Mouse (Mus musculus) heart, adult 18-20 months (tissue): ENCODE measurements around the gene Cldn17. TPM values are rescaled to one million over a fixed set of nuclear protein-coding genes. Genes with fewer than 3 reads are reported as not detected.

Experiments
- DNase-seq, 2 experiments: peaks; one replicate each; pipeline ENCODE4 v3.0.0; 2021 to 2022; ENCODE audit warnings: mixed read lengths in 1 of 2
- long read RNA-seq, 2 experiments: library from polyadenylated mRNA; stranded (forward); transcript quantifications; one replicate each; pipeline ENCODE4 v2.0.0; 2021
- total RNA-seq, 2 experiments: library from RNA; stranded (reverse); gene quantifications; 2 replicates each; pipeline ENCODE4 v1.2.3; 2021

Gene Cldn17
- not detected for total RNA-seq
- long read RNA-seq, experiment 1, result 0 reads
- long read RNA-seq, experiment 2, result 0 reads

- no peak for DNase-seq
Measured at GRCm38 (mm10) chr16:88506878-88507277, at the start of gene Cldn17. Gene Cldn17 (minus strand): TSS chr16:88506978.

GRCm38 (mm10) chr16:88542488-88542887 is 35.7 kb upstream of the Cldn17 start:
- no peak for DNase-seq

- DNase-seq, result no peak
Measured at GRCm38 (mm10) chr16:88539841-88540487, 33.2 kb upstream of the Cldn17 start.

- DNase-seq, result no peak
Measured at GRCm38 (mm10) chr16:88511348-88511747, 4.6 kb upstream of the Cldn17 start.

GRCm38 (mm10) chr16:88508150-88508549 is 1.4 kb upstream of the Cldn17 start:
- no peak for DNase-seq

- DNase-seq, result no peak
Measured at GRCm38 (mm10) chr16:88506338-88506737, 440 bp downstream of the Cldn17 start.

- no peak for DNase-seq
Measured at GRCm38 (mm10) chr16:88488096-88488495, 18.7 kb downstream of the Cldn17 start.

- DNase-seq, result no peak
Measured at GRCm38 (mm10) chr16:88480011-88480774, 26.6 kb downstream of the Cldn17 start.

- no peak for DNase-seq
Measured at GRCm38 (mm10) chr16:88463235-88463634, 43.5 kb downstream of the Cldn17 start.

Other genes starting within 250 kb of the Cldn17 start
- gene Grik1, start 216.7 kb downstream of the Cldn17 start, total RNA-seq, result under 1 TPM in 1 of 2 experiments, not detected in 1; 0.08 TPM
- not detected for gene Cldn8, start 56.2 kb upstream of the Cldn17 start, total RNA-seq
- gene Krtap24-1, start 105.3 kb upstream of the Cldn17 start, total RNA-seq, result not detected
- not detected for gene 2310079G19Rik, start 120.7 kb upstream of the Cldn17 start, total RNA-seq
- not detected for gene Krtap26-1, start 140.8 kb upstream of the Cldn17 start, total RNA-seq
- gene Krtap27-1, start 164.7 kb upstream of the Cldn17 start, total RNA-seq, result not detected
- not detected for gene 2310061N02Rik, start 201.0 kb upstream of the Cldn17 start, total RNA-seq
- gene Krtap13-1, start 221.9 kb upstream of the Cldn17 start, total RNA-seq, result not detected
- gene Krtap13, start 244.7 kb upstream of the Cldn17 start, total RNA-seq, result not detected